ENCODE assay signal across 19 mouse cellular contexts in genomic region chr9:122216945-122217529, GRCm38 (mm10).
DNase-seq lines count a peak whose midpoint lies in the region; ATAC-seq and TF ChIP-seq lines count a peak whose summit lies in the region.
"Had no signal": no experiment of that assay in that cellular context is flagged by ENCODE, and none has a peak within 500 bp of the region (broad histone marks: within the 10 kb centered on the region; RNA-seq: fewer than 3 reads in every experiment).

No protein-coding gene starts in this region.

- 46% methylated on average over 7 of the region's 7 CpGs for WGBS in kidney, embryonic 14.5 days
- 54% methylated on average over 7 of the region's 7 CpGs for WGBS in kidney, adult 2 months
- WGBS in kidney, postnatal 0 days: 42% methylated on average over 7 of the region's 7 CpGs
- 76% methylated on average over 7 of the region's 7 CpGs for WGBS in hindbrain, embryonic 11.5 days

- ATAC-seq in kidney, embryonic 14.5 days (ENCODE audit: low FRiP score, low TSS enrichment): peak; percentile 64; the same call in 1 of the 2 replicates
- ATAC-seq in kidney, postnatal 0 days (replicated peaks; ENCODE audit: low FRiP score, low read depth): no peak
- no peak for ATAC-seq in hindbrain, embryonic 11.5 days (ENCODE audit: low FRiP score)
- ATAC-seq: forebrain, embryonic 13.5 days; forebrain, embryonic 15.5 days had no signal

- H3K4me2 ChIP-seq in kidney, embryonic 14.5 days (replicated peaks; ENCODE audit: low read depth, low read length): no peak overlapping the region
- H3K4me2 ChIP-seq in kidney, postnatal 0 days (ENCODE audit: low read length): no peak overlapping the region
- peak overlapping the region; percentile 27 for H3K4me2 ChIP-seq in myocyte (ENCODE audit: low read depth)
- H3K4me2 ChIP-seq in hindbrain, embryonic 11.5 days (replicated peaks; ENCODE audit: low read depth, low read length): no peak overlapping the region
- H3K4me2 ChIP-seq: embryonic facial prominence, embryonic 12.5 days; forebrain, embryonic 13.5 days; forebrain, embryonic 15.5 days had no signal

- H3K27me3 ChIP-seq in kidney, embryonic 14.5 days (ENCODE audit: control insufficient read depth, insufficient read depth, low read length): no peaks in the 10 kb centered on the region
- no peaks in the 10 kb centered on the region for H3K27me3 ChIP-seq in kidney, adult 2 months (replicated peaks; ENCODE audit: control insufficient read depth, insufficient read depth, low read length)
- no peaks in the 10 kb centered on the region for H3K27me3 ChIP-seq in kidney, postnatal 0 days (ENCODE audit: insufficient read depth, low read length)
- H3K27me3 ChIP-seq in myocyte (ENCODE audit: control insufficient read depth, insufficient read depth, insufficient read length): no peaks in the 10 kb centered on the region
- H3K27me3 ChIP-seq in hindbrain, embryonic 11.5 days (ENCODE audit: control insufficient read depth, insufficient read depth, low read length): no peaks in the 10 kb centered on the region
- H3K27me3 ChIP-seq: embryonic facial prominence, embryonic 12.5 days; forebrain, embryonic 13.5 days; forebrain, embryonic 15.5 days had no signal

- H3K9ac ChIP-seq in kidney, embryonic 14.5 days (ENCODE audit: low read depth, low read length): no peak overlapping the region
- H3K9ac ChIP-seq in kidney, postnatal 0 days (ENCODE audit: low read depth, low read length): no peak overlapping the region
- no peak overlapping the region for H3K9ac ChIP-seq in hindbrain, embryonic 11.5 days (ENCODE audit: low read depth, low read length)
- H3K9ac ChIP-seq: embryonic facial prominence, embryonic 12.5 days; forebrain, embryonic 13.5 days; forebrain, embryonic 15.5 days had no signal

- H3K9me3 ChIP-seq in kidney, embryonic 14.5 days (ENCODE audit: control insufficient read depth, low read length): no peaks in the 10 kb centered on the region
- no peaks in the 10 kb centered on the region for H3K9me3 ChIP-seq in kidney, postnatal 0 days (replicated peaks; ENCODE audit: low read length)
- H3K9me3 ChIP-seq in hindbrain, embryonic 11.5 days (ENCODE audit: control insufficient read depth, low read length): no peaks in the 10 kb centered on the region
- H3K9me3 ChIP-seq: embryonic facial prominence, embryonic 10.5 days; embryonic facial prominence, embryonic 12.5 days; forebrain, embryonic 13.5 days; forebrain, embryonic 15.5 days had no signal

- no peak for DNase-seq in kidney, adult 2 months
- peak; percentile 49 for DNase-seq in kidney, postnatal 0 days (ENCODE audit: low spot score)
- no peak for DNase-seq in kidney, postnatal 14 days
- no peak for DNase-seq in liver
- no peak for DNase-seq in hindbrain, embryonic 11.5 days (ENCODE audit: low spot score)
- DNase-seq: adrenal gland, adult 8-10 months; adrenal gland, postnatal 14 days; adrenal gland, postnatal 36 days; cerebellum, adult 11-12 months; cerebellum, adult 2 months; cerebellum, adult 9-10 months; cerebellum, postnatal 10 days; cerebellum, postnatal 25 days had no signal

- H3K27ac ChIP-seq in kidney, embryonic 14.5 days (ENCODE audit: low read depth, low read length): no peak overlapping the region
- no peak overlapping the region for H3K27ac ChIP-seq in kidney, adult 2 months (ENCODE audit: insufficient read depth, low read depth, low read length)
- no peak overlapping the region for H3K27ac ChIP-seq in kidney, postnatal 0 days
- no peak overlapping the region for H3K27ac ChIP-seq in hindbrain, embryonic 11.5 days (ENCODE audit: low read depth, low read length)
- H3K27ac ChIP-seq: embryonic facial prominence, embryonic 10.5 days; embryonic facial prominence, embryonic 12.5 days; forebrain, embryonic 13.5 days; forebrain, embryonic 15.5 days had no signal

- H3K79me2 ChIP-seq in myocyte (ENCODE audit: control insufficient read depth, insufficient read depth): no peaks in the 10 kb centered on the region

- no peaks in the 10 kb centered on the region for H3K36me3 ChIP-seq in kidney, embryonic 14.5 days (ENCODE audit: control insufficient read depth, insufficient read depth, low read length)
- H3K36me3 ChIP-seq in kidney, adult 2 months (ENCODE audit: control insufficient read depth, insufficient read depth, low read length): no peaks in the 10 kb centered on the region
- no peaks in the 10 kb centered on the region for H3K36me3 ChIP-seq in kidney, postnatal 0 days (ENCODE audit: insufficient read depth, low read length)
- H3K36me3 ChIP-seq in myocyte (ENCODE audit: control insufficient read depth, insufficient read depth): no peaks in the 10 kb centered on the region
- no peaks in the 10 kb centered on the region for H3K36me3 ChIP-seq in hindbrain, embryonic 11.5 days (ENCODE audit: control insufficient read depth, insufficient read depth, low read length)
- H3K36me3 ChIP-seq: embryonic facial prominence, embryonic 10.5 days; embryonic facial prominence, embryonic 12.5 days; forebrain, embryonic 15.5 days had no signal

- H3K4me3 ChIP-seq in kidney, embryonic 14.5 days (ENCODE audit: low read length): no peak overlapping the region
- H3K4me3 ChIP-seq in kidney, adult 2 months (ENCODE audit: insufficient read depth, low read depth, low read length): no peak overlapping the region
- H3K4me3 ChIP-seq in kidney, postnatal 0 days (replicated peaks; ENCODE audit: low read depth, low read length): no peak overlapping the region
- no peak overlapping the region for H3K4me3 ChIP-seq in myocyte
- no peak overlapping the region for H3K4me3 ChIP-seq in hindbrain, embryonic 11.5 days (ENCODE audit: low read depth, low read length)
- H3K4me3 ChIP-seq: embryonic facial prominence, embryonic 10.5 days; embryonic facial prominence, embryonic 12.5 days; forebrain, embryonic 13.5 days; forebrain, embryonic 15.5 days had no signal

- no peak overlapping the region for H3ac ChIP-seq in myocyte (ENCODE audit: control insufficient read depth, insufficient read length)

- H3K4me1 ChIP-seq in kidney, embryonic 14.5 days (ENCODE audit: control insufficient read depth, insufficient read depth, low read length): no peaks in the 10 kb centered on the region
- no peaks in the 10 kb centered on the region for H3K4me1 ChIP-seq in kidney, adult 2 months (ENCODE audit: control insufficient read depth, insufficient read depth, low read length)
- no peaks in the 10 kb centered on the region for H3K4me1 ChIP-seq in kidney, postnatal 0 days (replicated peaks; ENCODE audit: insufficient read depth, low read length)
- no peaks in the 10 kb centered on the region for H3K4me1 ChIP-seq in hindbrain, embryonic 11.5 days (replicated peaks; ENCODE audit: control insufficient read depth, insufficient read depth, low read length)
- H3K4me1 ChIP-seq: embryonic facial prominence, embryonic 10.5 days; forebrain, embryonic 13.5 days; forebrain, embryonic 15.5 days had no signal

- TF ChIP-seq POLR2A in kidney, adult 2 months (IDR thresholded peaks at IDR 0.05; ENCODE audit: low read depth, low read length): no peak
- TF ChIP-seq POLR2A in myocyte (IDR thresholded peaks at IDR 0.05; ENCODE audit: insufficient read length, low read depth): no peak

- TF ChIP-seq CTCF in kidney, adult 2 months (conservative IDR thresholded peaks at IDR 0.05; ENCODE audit: insufficient read depth, insufficient read length, low read depth, low read length): no peak
- no peak for TF ChIP-seq CTCF in kidney, postnatal 0 days (IDR thresholded peaks at IDR 0.05; ENCODE audit: low read depth)

TF ChIP-seq in myocyte, 11 proteins besides CTCF, POLR2A, EP300 and RAD21:
- peak; percentile 63 to 69 (median 67) for TF ChIP-seq MYOD1 (IDR thresholded peaks at IDR 0.05; ENCODE audit: control insufficient read depth in 1 of 3, insufficient read length in 2 of 3, low read depth in 2 of 3)
- TF ChIP-seq REST (IDR thresholded peaks at IDR 0.05; ENCODE audit: insufficient read depth, insufficient read length): no peak
